10 mouse cellular contexts compared by ENCODE assay signal in genomic region chr12:116198791-116199190, GRCm38 (mm10).
"Had no signal": no experiment of that assay in that cellular context is flagged by ENCODE, and none has a peak within 500 bp of the region (broad histone marks: within the 10 kb centered on the region; RNA-seq: fewer than 3 reads in every experiment).

No protein-coding gene starts in this region.

- DNase-seq: kidney, adult 11 months; kidney, adult 8-10 months; kidney, postnatal 10 days; kidney, postnatal 36 days; left cerebral cortex, postnatal 4 days; liver, postnatal 0 days; lung, embryonic 14.5 days; retina, postnatal 1 day; right cerebral cortex, postnatal 25 days; spleen, adult 18-20 months had no signal
